Mouse (Mus musculus) C3H10T1/2 (cell line): ENCODE measurements around the gene Erv3. TPM values are rescaled to one million over a fixed set of nuclear protein-coding genes. Genes with fewer than 3 reads are reported as not detected.

Experiments
- polyA plus RNA-seq, 2 experiments: library from polyadenylated mRNA; unstranded; fragments of >200 nt; fragmentation: generic; extraction: Trizol; gene quantifications; one replicate each; pipeline ENCODE4 v1.2.1; 2012; ENCODE audit warnings: missing spikeins in 2 of 2

The Erv3 gene
- not detected for polyA plus RNA-seq

GRCm38 (mm10) chr2:131859721-131860120 is at the start of gene Erv3:
Erv3 (minus strand) TSS chr2:131859747.

Other genes with a start within 250 kb of the Erv3 start
- 100 to 1,000 TPM in 1 of 2 experiments, 10 to 100 TPM in 1; 12.8 to 180 TPM for gene Prnp, start 50.2 kb upstream of the Erv3 start, polyA plus RNA-seq
- not detected for gene Prn, start 50.2 kb upstream of the Erv3 start, polyA plus RNA-seq
- under 1 TPM in 1 of 2 experiments, not detected in 1; 0.11 TPM for gene Prnd, start 91.1 kb upstream of the Erv3 start, polyA plus RNA-seq
- 1 to 10 TPM in 1 of 2 experiments, under 1 TPM in 1; 0.05 to 4.7 TPM for gene Rassf2, start 170.5 kb upstream of the Erv3 start, polyA plus RNA-seq